Mouse (Mus musculus): ENCODE results near the gene Atg16l2.

Atg16l2 gene

DNA sequence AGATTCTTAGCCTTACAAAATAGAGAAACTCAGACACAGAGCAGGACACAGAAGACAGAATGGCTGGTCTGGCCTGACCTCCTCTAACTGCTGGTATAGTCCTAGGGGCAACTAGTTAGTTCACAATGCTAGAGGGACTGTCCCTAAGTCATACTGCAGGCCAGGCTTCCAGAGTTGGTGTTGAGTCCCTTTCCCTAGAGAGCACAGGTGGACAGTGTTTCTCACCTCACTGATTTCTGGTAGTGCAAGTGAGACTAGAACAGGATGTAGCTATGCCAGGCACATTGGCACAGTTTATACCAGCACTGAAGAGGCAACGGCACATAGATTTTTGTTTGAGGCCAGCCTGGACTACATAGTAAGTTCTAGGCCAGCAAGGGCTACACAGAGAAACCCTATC is 9.4 kb downstream of the Atg16l2 start:
- DNase-seq (ENCODE audit: low read depth, low spot score), result no peak

- DNase-seq (ENCODE audit: low read depth, low spot score), result no peak
These were observed 10.0 kb downstream of the Atg16l2 start for GRCm38 (mm10) chr7:101292086-101292485.

DNA sequence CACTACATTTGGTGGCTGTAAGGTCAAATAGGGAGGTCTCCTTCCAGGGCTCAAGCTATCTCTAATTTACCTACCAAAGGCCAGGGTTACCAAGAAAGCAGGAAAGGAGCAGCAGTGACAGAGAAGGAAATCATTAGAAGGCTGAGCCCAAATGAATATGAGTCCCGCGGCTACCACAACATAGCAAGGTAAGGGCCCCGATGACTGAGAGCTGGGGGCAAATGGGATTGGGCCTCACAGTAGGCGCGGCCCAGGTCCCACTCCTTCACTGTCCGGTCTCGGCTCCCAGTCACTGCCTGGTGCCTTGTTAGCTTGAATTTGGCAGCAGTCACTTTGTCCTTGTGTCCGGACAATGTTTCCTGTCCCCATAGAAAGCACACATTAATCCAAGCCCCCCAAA is 10.4 kb downstream of the Atg16l2 start:
- no peak for DNase-seq (ENCODE audit: low read depth, low spot score)

DNA sequence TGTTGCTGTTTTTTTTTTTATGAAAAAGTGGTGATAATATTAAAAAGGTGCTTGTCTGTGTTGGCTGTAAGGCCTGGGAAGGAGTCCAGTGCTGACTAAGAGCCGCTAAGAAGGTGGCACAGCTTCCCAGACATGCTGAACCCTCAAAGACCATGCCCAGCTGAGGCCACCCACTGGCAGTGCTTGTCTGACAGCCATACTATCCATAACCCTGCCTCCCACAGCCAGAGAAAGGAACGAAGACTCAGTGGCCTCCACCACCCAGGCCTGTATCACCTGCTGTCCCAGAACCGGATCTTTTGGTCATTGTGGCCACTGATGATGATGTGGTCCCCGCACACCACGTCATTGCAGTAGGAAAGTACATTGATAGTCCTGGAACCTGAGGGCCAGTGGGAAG is 10.8 kb downstream of the Atg16l2 start:
- DNase-seq (ENCODE audit: low read depth, low spot score), result no peak

GRCm38 (mm10) chr7:101290401-101290800 is 11.7 kb downstream of the Atg16l2 start:
- no peak for DNase-seq (ENCODE audit: low read depth, low spot score)

DNA sequence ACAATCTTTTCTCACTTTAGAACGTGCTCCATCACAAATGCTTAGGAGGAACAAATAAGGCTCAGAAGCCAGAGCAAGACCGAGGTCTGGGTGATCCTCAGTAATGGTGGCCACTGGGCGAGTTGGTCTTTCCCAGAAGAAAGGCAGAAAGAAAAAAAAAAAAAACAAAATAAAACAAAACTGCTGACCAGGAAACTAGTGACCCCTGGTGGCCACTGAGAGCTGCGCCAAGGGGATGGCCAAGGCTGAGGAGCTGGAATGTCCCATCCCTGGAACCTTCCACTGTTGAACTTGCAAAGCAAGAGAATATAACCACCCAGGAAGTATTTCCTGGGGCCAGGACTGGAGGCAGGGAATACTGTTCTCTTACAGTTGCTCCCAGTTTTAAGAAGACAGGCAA is 13.6 kb downstream of the Atg16l2 start:
- no peak for DNase-seq (ENCODE audit: low read depth, low spot score)

DNA sequence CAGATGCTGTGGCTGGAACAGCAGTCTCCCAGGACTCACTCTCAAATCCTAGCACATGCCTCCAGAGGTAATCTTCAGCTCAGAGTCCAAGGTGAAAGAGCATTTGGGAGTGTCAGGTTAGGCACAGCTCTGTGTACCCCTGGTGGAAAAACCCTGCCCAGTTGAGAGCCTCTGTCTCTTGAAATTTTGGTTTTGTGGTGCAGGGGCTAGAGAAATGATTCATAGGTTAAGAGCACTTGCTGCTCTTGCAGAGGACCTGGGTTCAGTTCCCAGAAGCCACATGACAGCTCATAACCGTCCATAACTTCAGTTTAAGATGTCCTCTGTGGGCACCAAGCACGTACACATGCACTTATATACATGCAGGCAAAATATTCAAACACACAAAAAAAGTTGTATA is 14.2 kb downstream of the Atg16l2 start:
- no peak for DNase-seq (ENCODE audit: low read depth, low spot score)

DNA sequence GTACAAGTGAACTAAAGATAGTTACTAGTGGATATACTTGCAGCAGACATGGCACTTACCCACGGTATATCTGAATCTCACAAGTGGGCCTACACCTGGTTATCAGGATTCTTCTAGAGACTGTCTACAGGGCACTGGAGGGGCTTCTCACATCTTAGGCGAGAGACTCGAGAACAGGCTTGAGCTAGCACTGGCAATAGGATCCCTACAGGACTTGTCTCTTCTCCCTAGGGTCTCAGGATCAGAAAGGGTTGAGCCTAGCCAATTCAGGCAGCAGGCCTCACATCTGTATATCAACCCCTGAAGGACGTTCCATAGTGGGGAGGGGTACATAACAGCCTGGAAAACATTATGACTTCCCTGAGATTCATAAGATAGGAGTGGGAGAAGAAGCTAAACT is 15.2 kb downstream of the Atg16l2 start:
- no peak for DNase-seq (ENCODE audit: low read depth, low spot score)

DNA sequence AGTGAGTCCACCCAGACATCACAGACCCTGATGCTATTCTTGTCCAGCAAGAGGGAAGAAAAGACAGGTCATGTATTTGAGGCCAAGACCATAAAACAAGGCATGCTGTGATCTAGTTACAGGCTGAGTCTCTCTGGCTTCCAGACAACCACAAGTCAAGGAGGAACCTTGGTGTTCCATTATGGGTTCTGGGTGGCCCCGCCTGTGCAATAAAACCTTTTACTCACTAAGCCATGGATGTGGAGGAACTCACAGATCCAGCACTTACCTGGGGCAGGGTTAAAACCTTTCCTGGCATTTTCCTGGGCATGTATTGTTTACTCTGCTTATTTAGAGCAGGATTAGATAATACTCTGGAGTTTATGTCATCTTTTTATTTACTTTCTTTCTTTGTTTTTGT is 17.5 kb downstream of the Atg16l2 start:
- DNase-seq (ENCODE audit: low read depth, low spot score), result no peak

DNA sequence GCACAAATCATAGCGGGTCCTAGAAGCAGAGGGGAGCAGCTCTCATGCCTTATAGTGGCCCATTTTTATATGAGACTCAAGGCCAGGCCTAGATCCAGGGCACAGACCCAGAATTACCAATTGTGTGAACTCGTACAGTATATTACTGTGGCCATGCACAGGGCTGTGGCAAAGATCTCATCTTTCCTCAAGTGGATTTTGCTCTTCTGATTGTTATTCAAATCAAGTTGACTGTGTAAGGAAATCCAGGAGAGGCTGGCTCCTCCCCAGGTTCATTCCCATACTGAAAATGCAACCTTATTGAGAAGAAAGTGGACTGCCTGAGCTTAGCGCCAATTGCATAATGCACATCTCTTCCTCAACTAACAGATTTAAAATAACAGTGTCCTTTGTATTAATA is 19.3 kb downstream of the Atg16l2 start:
- DNase-seq (ENCODE audit: low read depth, low spot score), result no peak

- DNase-seq (ENCODE audit: low read depth, low spot score), result no peak
These were observed 29.4 kb downstream of the Atg16l2 start for GRCm38 (mm10) chr7:101272466-101273160.

- DNase-seq (ENCODE audit: low read depth, low spot score), result no peak
These were observed 30.4 kb downstream of the Atg16l2 start for GRCm38 (mm10) chr7:101271602-101272001.

GRCm38 (mm10) chr7:101267457-101268259 is 34.4 kb downstream of the Atg16l2 start:
- no peak for DNase-seq (ENCODE audit: low read depth, low spot score)

GRCm38 (mm10) chr7:101263511-101263910 is 38.5 kb downstream of the Atg16l2 start:
- no peak for DNase-seq (ENCODE audit: low read depth, low spot score)

GRCm38 (mm10) chr7:101261941-101262546 is 40.0 kb downstream of the Atg16l2 start:
- no peak for DNase-seq (ENCODE audit: low read depth, low spot score)

- no peak for DNase-seq (ENCODE audit: low read depth, low spot score)
These were observed 43.6 kb downstream of the Atg16l2 start for GRCm38 (mm10) chr7:101258482-101258881.

- no peak for DNase-seq (ENCODE audit: low read depth, low spot score)
These were observed 49.0 kb downstream of the Atg16l2 start for GRCm38 (mm10) chr7:101253071-101253470.

DNA sequence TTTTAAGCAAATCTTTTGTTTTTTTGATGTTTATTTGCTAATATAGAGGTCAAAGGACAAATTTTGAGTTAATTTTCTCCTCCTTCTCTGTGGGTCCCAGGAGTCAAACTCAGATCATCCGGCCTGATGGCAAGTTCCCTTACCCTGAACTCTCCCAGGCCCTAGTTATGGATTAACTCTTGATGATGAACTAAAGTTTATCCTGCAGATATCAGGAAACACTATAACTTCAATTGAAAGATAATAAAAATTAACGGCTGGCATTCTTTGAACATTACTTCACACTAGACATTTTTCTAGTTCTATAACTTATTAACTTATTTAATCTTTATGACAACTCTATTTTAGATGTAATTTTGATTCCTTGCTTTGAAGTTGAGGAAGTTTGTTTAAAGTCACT is 52.9 kb downstream of the Atg16l2 start:
- DNase-seq (ENCODE audit: low read depth, low spot score), result no peak

GRCm38 (mm10) chr7:101248760-101249159 is 53.3 kb downstream of the Atg16l2 start:
- no peak for DNase-seq (ENCODE audit: low read depth, low spot score)

- no peak for DNase-seq (ENCODE audit: low read depth, low spot score)
These were observed 65.2 kb downstream of the Atg16l2 start for GRCm38 (mm10) chr7:101236712-101237473.

DNA sequence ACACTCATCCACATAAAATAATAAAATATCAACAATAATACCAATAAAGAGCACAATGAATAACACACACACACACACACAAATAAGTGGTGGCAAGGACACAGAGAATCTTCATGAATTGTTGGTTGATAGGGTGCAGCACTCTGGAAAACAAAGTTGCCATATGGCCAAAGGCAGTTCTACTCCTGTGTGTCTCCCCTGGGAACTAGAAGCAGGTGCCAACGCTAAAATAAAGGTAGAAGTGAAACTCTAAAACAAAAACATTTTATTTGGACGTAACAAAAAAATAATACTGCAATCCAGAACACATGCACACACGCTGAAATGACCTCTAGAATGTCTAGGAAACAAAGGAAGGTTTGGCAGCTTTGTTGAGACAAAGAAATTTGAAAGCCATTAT is 69.3 kb downstream of the Atg16l2 start:
- DNase-seq (ENCODE audit: low read depth, low spot score), result no peak

- peak; percentile 19 for DNase-seq (ENCODE audit: low read depth, low spot score)
These were observed 70.6 kb downstream of the Atg16l2 start for GRCm38 (mm10) chr7:101231458-101231857.
